Mouse (Mus musculus) bone marrow macrophage, adult 2 months (primary cell): ENCODE measurements around the gene 3110040N11Rik.

Experiments used
- CTCF ChIP-seq: IDR thresholded peaks from 2 replicates; pipeline ENCODE4 v1.5.1; 2012; ENCODE audit warnings: low read depth, mild to moderate bottlenecking, low read length, moderate library complexity
- POLR2A ChIP-seq: IDR thresholded peaks from 2 replicates; pipeline ENCODE4 v1.6.1; 2012; ENCODE audit warnings: mild to moderate bottlenecking, low read depth, low read length, borderline replicate concordance

DNA sequence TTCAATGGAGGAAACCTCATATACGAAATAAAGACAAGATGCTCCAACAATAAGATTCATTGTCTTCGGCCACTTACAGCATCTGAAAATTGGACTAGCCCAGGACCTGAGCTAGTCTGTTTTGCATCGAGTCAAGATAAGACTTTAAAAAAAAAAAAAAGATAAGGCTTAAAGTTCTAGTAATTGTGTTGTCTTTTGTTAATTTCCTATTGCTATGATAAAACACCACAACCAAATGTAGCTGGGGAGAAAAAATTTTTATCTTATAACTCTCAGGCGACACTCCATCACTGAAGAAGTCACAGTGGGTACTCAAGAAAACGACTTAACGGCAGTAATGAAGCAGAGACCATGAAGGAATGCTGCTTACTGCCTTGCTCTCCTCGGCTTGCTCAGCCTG, 49.3 kb downstream of the 3110040N11Rik start:
- TF ChIP-seq POLR2A: no peak
- no peak for TF ChIP-seq CTCF
